Mouse (Mus musculus) CH12.LX (cell line): Measurements from ENCODE around the gene Slc43a1.

Experiments used
- CTCF ChIP-seq, 2 experiments: IDR thresholded peaks in 1 of 2; conservative IDR thresholded peaks in 1 of 2; 2 replicates each; pipeline ENCODE4 v1.5.1; 2011 to 2012; ENCODE audit warnings: low read depth in 2 of 2, low read length in 2 of 2, improper control_type of control experiment in 1 of 2, inconsistent platforms in 1 of 2, mild to moderate bottlenecking in 1 of 2, moderate library complexity in 1 of 2
- ELF1 ChIP-seq: IDR thresholded peaks from 2 replicates; pipeline ENCODE4 v1.6.1; 2014; ENCODE audit warnings: low read depth, mild to moderate bottlenecking, inconsistent platforms, low read length, improper control_type of control experiment
- EP300 ChIP-seq: IDR thresholded peaks from 2 replicates; pipeline ENCODE4 v1.6.1; 2011; ENCODE audit warnings: low read length, improper control_type of control experiment
- IRF4 ChIP-seq: IDR thresholded peaks from 2 replicates; pipeline ENCODE4 v1.6.1; 2014; ENCODE audit warnings: low read depth, mild to moderate bottlenecking, inconsistent platforms, low read length, improper control_type of control experiment
- MAFK ChIP-seq: IDR thresholded peaks from 2 replicates; pipeline ENCODE4 v1.6.1; 2011; ENCODE audit warnings: low read length, improper control_type of control experiment; ENCODE audit not compliant: insufficient replicate concordance
- POLR2A ChIP-seq: IDR thresholded peaks from 2 replicates; pipeline ENCODE4 v1.6.1; 2011; ENCODE audit warnings: low read depth, mild to moderate bottlenecking, improper control_type of control experiment, low read length
- UBTF ChIP-seq: IDR thresholded peaks from 2 replicates; pipeline ENCODE4 v1.6.1; 2012; ENCODE audit warnings: low read depth, mild to moderate bottlenecking, inconsistent platforms, low read length, improper control_type of control experiment, moderate library complexity
- USF1 ChIP-seq: IDR thresholded peaks from 2 replicates; pipeline ENCODE4 v1.6.1; 2014; ENCODE audit warnings: low read depth, mild to moderate bottlenecking, inconsistent platforms, low read length, improper control_type of control experiment

- TF ChIP-seq MAFK = no peak
- TF ChIP-seq EP300 = no peak
- TF ChIP-seq POLR2A = no peak
- TF ChIP-seq UBTF = no peak
- TF ChIP-seq IRF4 = no peak
- no peak for TF ChIP-seq USF1
- TF ChIP-seq CTCF (conservative IDR thresholded peaks at IDR 0.05 in 1 of 2, IDR thresholded peaks at IDR 0.05 in 1 of 2; ENCODE audit: low read depth in 2 of 2, low read length in 2 of 2) = peak; percentile 71 to 88
- no peak for TF ChIP-seq ELF1
Measured at GRCm38 (mm10) chr2:84855732-84856131, 17.1 kb downstream of the Slc43a1 start.
